Mouse (Mus musculus) ES-CJ7 (cell line): ENCODE results near the gene Ikzf4.
A peak's percentile ranks its signal among the peaks of the same experiment; 100 is the strongest.

Source experiments
- DNase-seq: peaks from one replicate; pipeline ENCODE4 v3.0.0; 2011; ENCODE audit warnings: low read depth, low spot score

Ikzf4 gene

DNA sequence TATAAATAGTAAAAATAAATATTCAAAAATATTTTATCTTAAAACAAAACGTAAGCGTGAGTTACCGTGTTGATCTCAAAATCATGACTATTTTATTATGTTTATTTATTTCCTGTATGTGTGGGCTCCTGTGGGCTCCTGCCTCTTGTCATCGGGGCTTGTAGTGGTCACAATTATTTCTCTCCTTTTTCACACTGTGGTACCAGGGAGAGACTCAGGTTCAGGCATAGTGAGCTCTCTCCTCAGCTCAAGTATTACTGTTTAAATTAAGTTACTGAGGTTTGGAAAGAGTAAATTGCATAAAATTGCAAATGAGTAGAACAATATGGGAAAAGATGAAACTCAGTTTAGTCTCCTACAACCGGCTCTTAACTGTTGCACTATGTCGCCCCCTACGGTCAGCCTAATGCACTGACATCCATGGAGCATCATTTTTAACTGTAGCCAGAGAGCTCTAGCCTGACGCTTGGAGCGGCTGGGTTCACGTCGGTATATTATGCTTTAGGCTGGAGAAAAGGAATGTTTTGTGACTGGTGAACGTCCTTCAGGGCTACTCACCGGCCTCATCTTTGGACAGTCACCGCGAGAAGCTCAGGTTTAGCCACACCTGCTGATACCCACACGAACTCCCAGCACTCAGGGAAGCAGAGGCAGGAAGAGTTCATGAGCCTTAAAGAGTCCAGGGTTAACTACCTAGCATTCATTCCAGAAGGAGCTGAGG lies 33.2 kb downstream of the Ikzf4 start:
- peak; percentile 86 for DNase-seq

DNA sequence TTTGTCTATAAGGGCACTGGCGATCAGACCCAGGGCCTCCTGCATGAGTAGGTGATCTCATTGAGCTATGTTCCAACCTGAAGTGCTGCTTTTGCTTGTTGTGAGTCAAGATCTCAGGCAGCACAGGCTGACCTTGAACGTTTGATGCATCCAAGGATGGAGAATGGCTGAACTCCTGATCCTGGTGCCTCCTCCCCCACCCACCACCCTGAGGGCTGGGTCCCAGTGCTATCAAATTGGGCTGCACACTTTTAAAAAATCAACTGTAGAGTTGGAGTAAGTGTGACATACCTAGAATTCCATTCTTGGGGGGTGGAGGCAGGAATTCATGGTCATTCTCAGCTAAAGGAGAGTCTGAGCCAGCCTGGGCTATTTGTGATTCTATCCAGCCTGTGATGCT lies 39.3 kb downstream of the Ikzf4 start:
- peak; percentile 93 for DNase-seq

DNA sequence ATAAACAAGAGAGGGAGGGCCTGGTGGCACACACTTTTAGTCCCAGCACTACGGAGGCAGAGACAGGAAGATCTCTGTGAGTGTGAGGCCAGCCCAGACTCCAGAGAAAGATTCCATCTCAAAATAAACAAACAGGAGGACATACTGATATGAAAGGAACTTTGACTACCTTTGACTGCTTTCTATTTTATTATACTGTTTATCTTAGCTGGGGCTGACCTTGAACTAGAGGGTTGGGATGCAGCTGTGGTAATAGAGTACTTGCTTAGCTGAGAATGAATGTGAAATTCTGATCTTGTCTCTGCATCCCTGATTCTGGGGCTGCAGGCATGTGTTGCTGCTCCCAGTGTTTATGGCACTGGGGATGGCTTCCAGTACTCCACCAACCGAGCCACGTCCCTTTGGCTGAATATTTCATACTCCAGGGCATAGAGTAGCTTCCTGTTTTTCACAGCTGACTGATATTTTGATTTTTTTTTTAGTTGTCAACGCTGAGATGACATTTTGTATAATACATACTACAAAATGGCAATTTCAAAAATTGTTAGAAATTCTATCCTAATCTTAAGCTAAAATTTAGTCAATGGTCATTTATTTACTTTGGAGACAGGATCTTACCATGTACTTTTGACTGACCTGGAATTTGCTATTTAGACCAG lies 43.2 kb downstream of the Ikzf4 start:
- no peak for DNase-seq

- DNase-seq, result peak; percentile 65
These were observed 44.3 kb downstream of the Ikzf4 start for GRCm38 (mm10) chr10:128601499-128601898.

DNA sequence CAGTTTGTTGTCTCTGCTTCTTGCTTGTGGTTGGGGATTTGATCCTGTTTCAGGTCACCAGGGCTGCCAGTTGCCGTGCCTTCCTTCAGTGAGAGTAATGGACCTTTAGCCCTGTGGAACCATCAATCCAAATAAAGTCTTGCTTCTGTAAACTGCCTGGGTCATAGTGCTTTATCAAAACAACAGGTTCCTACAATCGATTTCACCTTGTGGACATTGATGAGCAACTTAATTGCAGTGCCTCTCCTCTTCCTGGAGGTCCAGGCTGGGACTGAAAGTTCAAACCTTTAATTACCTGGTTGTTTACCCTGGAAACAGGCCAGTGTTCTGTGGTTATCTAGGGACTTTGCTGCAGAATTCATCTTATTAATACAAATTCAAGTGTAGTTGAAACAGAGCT lies 47.3 kb downstream of the Ikzf4 start:
- DNase-seq, result no peak

GRCm38 (mm10) chr10:128592797-128593196 lies 53.0 kb downstream of the Ikzf4 start:
- DNase-seq, result no peak

GRCm38 (mm10) chr10:128591436-128591835 lies 54.4 kb downstream of the Ikzf4 start:
- no peak for DNase-seq

DNA sequence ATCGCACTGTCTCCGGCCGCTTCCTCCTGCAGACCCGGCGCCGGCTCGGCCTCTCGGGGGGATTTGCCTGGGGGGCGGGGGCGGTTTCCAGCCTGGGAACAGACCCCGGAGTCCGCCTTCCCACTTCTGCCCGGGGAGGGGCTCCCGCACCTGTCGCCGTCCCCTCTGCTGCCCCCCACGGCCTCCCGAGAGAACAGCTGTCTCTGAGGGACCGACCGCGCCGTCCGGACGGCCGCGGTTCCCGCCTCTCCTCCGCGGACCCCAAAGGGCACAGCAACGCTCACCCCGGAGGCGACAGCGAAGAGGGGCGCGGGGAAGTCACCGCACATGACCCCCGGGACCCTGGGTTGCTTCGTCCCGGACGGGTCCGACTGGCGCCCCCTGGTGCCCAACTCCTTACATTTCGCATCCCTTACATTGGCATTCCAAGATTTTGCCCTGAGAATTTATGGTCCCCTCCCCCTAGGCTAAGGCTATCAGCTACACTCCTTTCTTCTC lies 55.5 kb downstream of the Ikzf4 start:
- peak; percentile 84 for DNase-seq

- DNase-seq, result peak; percentile 87
These were observed 56.2 kb downstream of the Ikzf4 start, which contains the start of gene Erbb3 for GRCm38 (mm10) chr10:128589464-128590192. Gene Erbb3, minus strand, starts transcription at chr10:128589652.

DNA sequence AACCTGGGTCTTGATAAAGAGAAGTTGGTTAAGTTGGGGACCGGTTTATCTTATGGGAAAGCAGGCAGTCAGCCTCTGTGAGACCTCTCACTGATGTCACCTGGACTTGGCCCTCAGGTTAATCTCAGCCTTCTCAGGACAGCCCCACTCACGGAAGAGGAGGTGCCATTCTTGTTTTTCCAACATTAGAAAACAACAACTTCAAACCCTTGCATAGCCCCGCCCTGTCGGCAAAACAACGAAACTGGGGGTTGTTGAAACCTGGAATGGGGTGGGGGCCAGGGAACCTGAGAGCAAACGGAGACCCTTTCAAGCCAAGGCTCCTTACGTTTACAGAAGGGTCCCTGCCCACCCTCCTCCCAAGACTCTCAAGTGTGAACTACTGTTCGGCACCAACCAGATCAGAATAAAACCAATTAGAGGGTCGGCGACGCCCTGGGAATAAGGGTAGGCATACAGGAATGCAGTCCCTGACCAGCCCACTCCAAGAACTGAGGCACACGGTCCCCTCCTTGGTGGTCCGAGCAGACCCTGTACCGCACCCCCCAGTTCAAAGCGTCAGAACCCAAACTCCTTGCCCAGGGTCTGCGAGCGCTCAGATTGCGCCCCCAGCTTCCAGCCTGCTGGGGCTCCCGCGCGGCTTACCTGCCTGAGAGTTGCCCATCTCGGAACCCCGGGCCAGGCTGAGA lies 56.9 kb downstream of the Ikzf4 start:
- DNase-seq, result no peak

DNA sequence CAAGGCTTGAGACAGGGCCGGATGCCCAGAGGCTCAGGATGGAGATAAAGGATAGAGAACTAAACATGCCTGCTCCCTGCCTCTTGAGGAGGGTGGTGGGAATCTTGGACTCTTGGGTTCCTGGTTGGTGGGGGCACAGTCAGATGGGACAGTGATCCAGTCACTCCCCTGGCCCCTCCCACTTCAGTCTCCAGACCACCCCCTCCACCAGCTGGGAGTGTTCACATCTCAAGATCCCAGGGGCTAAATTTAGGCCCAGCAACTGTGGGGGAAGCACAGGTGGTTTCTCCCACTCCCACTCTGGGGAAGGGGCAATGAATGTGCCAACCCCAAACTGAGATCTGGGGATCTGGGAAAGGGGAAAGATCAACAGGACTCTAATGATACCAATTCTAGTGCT lies 57.7 kb downstream of the Ikzf4 start:
- DNase-seq, result no peak

- no peak for DNase-seq
These were observed 58.1 kb downstream of the Ikzf4 start for GRCm38 (mm10) chr10:128587697-128588096.

DNA sequence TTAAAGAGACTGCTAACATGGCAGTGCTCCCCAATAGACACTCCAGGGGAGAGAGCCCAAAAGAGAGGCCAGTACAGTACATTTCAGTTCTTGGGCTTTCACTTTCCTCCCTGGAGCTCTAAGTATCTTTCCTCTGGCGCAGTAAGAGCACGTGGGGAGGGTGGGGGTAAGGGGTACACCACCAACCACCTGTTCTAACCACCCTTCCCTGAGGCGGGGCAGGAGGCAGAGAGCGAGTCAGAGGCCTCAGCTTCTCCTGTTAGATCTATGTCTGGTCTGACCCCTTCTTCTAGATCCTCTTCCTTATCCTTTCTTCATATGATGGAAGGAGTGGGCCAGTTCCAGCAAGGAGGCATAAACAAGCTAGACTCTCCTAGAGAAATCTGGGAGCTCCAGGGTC lies 58.7 kb downstream of the Ikzf4 start:
- no peak for DNase-seq

- DNase-seq, result no peak
These were observed 59.2 kb downstream of the Ikzf4 start for GRCm38 (mm10) chr10:128586546-128586945.

GRCm38 (mm10) chr10:128584386-128584785 lies 61.4 kb downstream of the Ikzf4 start:
- DNase-seq, result peak; percentile 95

DNA sequence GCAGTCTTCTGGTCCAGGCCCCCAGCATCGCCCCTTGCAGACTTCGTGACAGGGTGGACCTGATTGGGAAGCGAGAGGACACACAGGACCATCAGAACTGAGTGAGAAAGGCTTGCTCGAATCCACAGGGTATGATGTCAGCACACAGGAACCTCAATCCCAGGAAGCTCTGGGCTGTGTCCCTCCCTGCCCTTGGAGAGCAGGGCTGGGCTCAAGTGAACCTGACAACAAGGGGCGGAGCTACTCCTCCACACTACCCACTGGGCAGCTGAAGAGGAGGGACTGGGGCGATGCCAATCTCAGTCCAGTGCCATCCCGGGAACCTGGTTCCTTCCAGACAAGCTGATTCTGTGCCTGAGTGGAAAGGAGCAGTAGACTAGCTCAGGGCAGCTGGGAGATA lies 62.1 kb downstream of the Ikzf4 start:
- DNase-seq, result peak; percentile 52
